Mouse (Mus musculus) MEL (cell line): ENCODE data around the gene Babam1. TPM values are rescaled to one million over a fixed set of nuclear protein-coding genes. Genes with fewer than 3 reads are reported as not detected.
A peak's percentile ranks its signal among the peaks of the same experiment; 100 is the strongest.

ENCODE experiments used
- DNase-seq: peaks from one replicate; pipeline ENCODE4 v3.0.0; 2011; ENCODE audit warnings: low read depth, low spot score
- H3K27ac ChIP-seq: 2 replicates; pipeline ENCODE4 v1.5.1; 2012; ENCODE audit warnings: low read depth, mild to moderate bottlenecking, control low read depth, low read length, moderate library complexity; ENCODE audit not compliant: control insufficient read depth
- H3K27me3 ChIP-seq, 2 experiments: fragments of 150-350 bp in 1 of 2; sonication (generic) in 1 of 2; 2 replicates each; pipeline ENCODE4 v1.6.1; 2012; ENCODE audit warnings: low read length in 2 of 2, mild to moderate bottlenecking in 2 of 2, improper control_type of control experiment in 1 of 2, moderate library complexity in 1 of 2; ENCODE audit not compliant: insufficient read depth in 2 of 2, control insufficient read depth in 1 of 2
- H3K36me3 ChIP-seq, 2 experiments: 2 replicates each; pipeline ENCODE4 v1.6.1; 2012 to 2014; ENCODE audit warnings: low read length in 2 of 2, improper control_type of control experiment in 1 of 2, inconsistent platforms in 1 of 2, mild to moderate bottlenecking in 1 of 2; ENCODE audit not compliant: insufficient read depth in 2 of 2, control insufficient read depth in 1 of 2
- H3K4me1 ChIP-seq, 2 experiments: fragments of 150-350 bp in 1 of 2; sonication (generic) in 1 of 2; 2 replicates each; pipeline ENCODE4 v1.6.1; 2012; ENCODE audit warnings: low read length in 2 of 2, improper control_type of control experiment in 1 of 2, mild to moderate bottlenecking in 1 of 2; ENCODE audit not compliant: insufficient read depth in 2 of 2, control insufficient read depth in 1 of 2
- H3K4me3 ChIP-seq, 2 experiments: fragments of 150-350 bp in 1 of 2; sonication (generic) in 1 of 2; 2 replicates each; pipeline ENCODE4 v1.5.1; 2012; ENCODE audit warnings: low read depth in 2 of 2, low read length in 2 of 2, mild to moderate bottlenecking in 2 of 2, moderate library complexity in 2 of 2, control low read depth in 1 of 2, improper control_type of control experiment in 1 of 2; ENCODE audit not compliant: control insufficient read depth in 1 of 2, insufficient read depth in 1 of 2
- H3K79me2 ChIP-seq: 2 replicates; pipeline ENCODE4 v1.6.1; 2012; ENCODE audit warnings: mild to moderate bottlenecking, low read length, moderate library complexity; ENCODE audit not compliant: control insufficient read depth, poor library complexity, insufficient read depth
- H3K9ac ChIP-seq: 2 replicates; pipeline ENCODE4 v1.6.1; 2012; ENCODE audit warnings: low read depth, mild to moderate bottlenecking, control low read depth, low read length, moderate library complexity; ENCODE audit not compliant: control insufficient read depth, poor library complexity, severe bottlenecking
- H3K9me3 ChIP-seq: fragments of 150-350 bp; sonication (generic); replicated peaks from 2 replicates; pipeline ENCODE4 v1.6.1; 2012; ENCODE audit warnings: mild to moderate bottlenecking, low read length, improper control_type of control experiment, moderate library complexity; ENCODE audit not compliant: insufficient read depth
- CHD2 ChIP-seq: IDR thresholded peaks from 2 replicates; pipeline ENCODE4 v1.6.1; 2011; ENCODE audit warnings: low read length, improper control_type of control experiment
- CTCF ChIP-seq, 3 experiments: IDR thresholded peaks in 2 of 3; conservative IDR thresholded peaks in 1 of 3; 2 replicates each; pipeline ENCODE4 v1.5.1; 2011 to 2012; ENCODE audit warnings: low read length in 3 of 3, low read depth in 2 of 3, mild to moderate bottlenecking in 2 of 3, improper control_type of control experiment in 1 of 3, inconsistent platforms in 1 of 3, mixed read lengths in 1 of 3, moderate library complexity in 1 of 3; ENCODE audit not compliant: control insufficient read depth in 1 of 3, insufficient read depth in 1 of 3, poor library complexity in 1 of 3, severe bottlenecking in 1 of 3
- E2F4 ChIP-seq: IDR thresholded peaks from 2 replicates; pipeline ENCODE4 v1.6.1; 2011; ENCODE audit warnings: low read depth, low read length, improper control_type of control experiment, borderline replicate concordance
- ELF1 ChIP-seq: IDR thresholded peaks from 2 replicates; pipeline ENCODE4 v1.6.1; 2014; ENCODE audit warnings: low read depth, mild to moderate bottlenecking, inconsistent platforms, low read length, improper control_type of control experiment, moderate library complexity
- EP300 ChIP-seq, 2 experiments: IDR thresholded peaks; 2 replicates each; pipeline ENCODE4 v1.6.1; 2011; ENCODE audit warnings: improper control_type of control experiment in 2 of 2, low read length in 2 of 2, low read depth in 1 of 2, mild to moderate bottlenecking in 1 of 2
- MAX ChIP-seq: IDR thresholded peaks from 2 replicates; pipeline ENCODE4 v1.6.1; 2011; ENCODE audit warnings: low read length, improper control_type of control experiment
- MEF2A ChIP-seq: IDR thresholded peaks from 2 replicates; pipeline ENCODE4 v1.6.1; 2014; ENCODE audit warnings: low read depth, mild to moderate bottlenecking, inconsistent platforms, low read length, improper control_type of control experiment; ENCODE audit not compliant: poor library complexity, insufficient replicate concordance, severe bottlenecking; ENCODE audit errors: extremely low read depth
- MXI1 ChIP-seq: IDR thresholded peaks from 2 replicates; pipeline ENCODE4 v1.6.1; 2011; ENCODE audit warnings: mild to moderate bottlenecking, low read depth, low read length, improper control_type of control experiment
- POLR2AphosphoS2 ChIP-seq: IDR thresholded peaks from 2 replicates; pipeline ENCODE4 v1.6.1; 2011; ENCODE audit warnings: low read length, improper control_type of control experiment
- SMC3 ChIP-seq: IDR thresholded peaks from 2 replicates; pipeline ENCODE4 v1.6.1; 2011; ENCODE audit warnings: low read depth, low read length, improper control_type of control experiment
- TCF12 ChIP-seq: IDR thresholded peaks from 2 replicates; pipeline ENCODE4 v1.6.1; 2014; ENCODE audit warnings: low read depth, mild to moderate bottlenecking, inconsistent platforms, low read length, improper control_type of control experiment, moderate library complexity
- USF2 ChIP-seq, 2 experiments: IDR thresholded peaks; 2 replicates each; pipeline ENCODE4 v1.6.1; 2011 to 2012; ENCODE audit warnings: improper control_type of control experiment in 2 of 2, low read length in 2 of 2, borderline replicate concordance in 1 of 2, inconsistent platforms in 1 of 2, low read depth in 1 of 2, mild to moderate bottlenecking in 1 of 2; ENCODE audit not compliant: insufficient read depth in 1 of 2
- ZC3H11A ChIP-seq: IDR thresholded peaks from 2 replicates; pipeline ENCODE4 v1.6.1; 2012; ENCODE audit warnings: low read depth, mild to moderate bottlenecking, inconsistent platforms, low read length, improper control_type of control experiment
- ZKSCAN1 ChIP-seq: IDR thresholded peaks from 2 replicates; pipeline ENCODE4 v1.6.1; 2012; ENCODE audit warnings: low read depth, mild to moderate bottlenecking, inconsistent platforms, low read length, improper control_type of control experiment, moderate library complexity
- ZMIZ1 ChIP-seq: IDR thresholded peaks from 2 replicates; pipeline ENCODE4 v1.6.1; 2012; ENCODE audit warnings: low read depth, mild to moderate bottlenecking, inconsistent platforms, low read length, improper control_type of control experiment, moderate library complexity
- polyA plus RNA-seq, 2 experiments: library from polyadenylated mRNA; stranded (reverse) in 1 of 2; unstranded in 1 of 2; fragments of >175 nt in 1 of 2; fragments of >200 nt in 1 of 2; gene quantifications; 2 replicates each; pipeline versions ENCODE4 v1.2.1 to v1.2.4; 2012; ENCODE audit warnings: low replicate concordance in 2 of 2, low read depth in 1 of 2; ENCODE audit not compliant: insufficient read length in 2 of 2, insufficient read depth in 1 of 2, missing spikeins in 1 of 2
- total RNA-seq: library from RNA; depleted of rRNA; stranded (reverse); fragments of 300-350 nt; gene quantifications from 2 replicates; pipeline ENCODE4 v1.2.3, GENCODE M21; 2012

Babam1 gene
- total and polyA plus RNA-seq, 3 experiments, result 54.5 to 132 TPM; not detected in 1

GRCm38 (mm10) chr8:71401454-71401853 is 4.8 kb downstream of the Babam1 start:
- no peak overlapping the region for H3K27ac ChIP-seq
- H3K79me2 ChIP-seq, result peaks cover 22% of the 10 kb centered on the region
- TF ChIP-seq ZKSCAN1, result no peak
- 0 out of 2 replicates have a peak, but pooled peaks have one; percentile 30 for TF ChIP-seq POLR2AphosphoS2
- no peaks in the 10 kb centered on the region for H3K9me3 ChIP-seq
- H3K4me1 ChIP-seq, result peaks cover 0 to 8% of the 10 kb centered on the region in 2 experiments; a peak in 2 of 4 replicates
- H3K4me3 ChIP-seq, result no peak overlapping the region
- H3K27me3 ChIP-seq, result no peaks in the 10 kb centered on the region
- peaks cover 0 to 7% of the 10 kb centered on the region in 2 experiments; a peak in 1 of 4 replicates for H3K36me3 ChIP-seq
- H3K9ac ChIP-seq, result no peak overlapping the region
- no peak for DNase-seq

GRCm38 (mm10) chr8:71402446-71402964 is 5.8 kb downstream of the Babam1 start:
- H3K36me3 ChIP-seq, result peaks cover 0 to 11% of the 10 kb centered on the region in 2 experiments; a peak in 2 of 4 replicates
- TF ChIP-seq E2F4 (no peak), USF2 (IDR thresholded peaks at IDR 0.05; ENCODE audit: borderline replicate concordance in 1 of 2, insufficient read depth in 1 of 2, low read depth in 1 of 2, low read length in 2 of 2) (no peak), ZC3H11A (no peak), MEF2A (no peak), MAX (no peak), ZKSCAN1 (no peak), ZMIZ1 (no peak), SMC3 (no peak), MXI1 (no peak), ELF1 (no peak), EP300 (IDR thresholded peaks at IDR 0.05; ENCODE audit: low read depth in 1 of 2, low read length in 2 of 2) (no peak), CHD2 (no peak), CTCF (IDR thresholded peaks at IDR 0.05 in 2 of 3, conservative IDR thresholded peaks at IDR 0.05 in 1 of 3; ENCODE audit: control insufficient read depth in 1 of 3, insufficient read depth in 1 of 3, low read depth in 2 of 3, low read length in 3 of 3, poor library complexity in 1 of 3, severe bottlenecking in 1 of 3) (no peak), POLR2AphosphoS2 (no peak), TCF12 (no peak)
- H3K4me1 ChIP-seq, result peaks cover 0 to 16% of the 10 kb centered on the region in 2 experiments; a peak in 2 of 4 replicates
- no peak for DNase-seq
- no peaks in the 10 kb centered on the region for H3K27me3 ChIP-seq
- no peak overlapping the region for H3K9ac ChIP-seq
- no peaks in the 10 kb centered on the region for H3K9me3 ChIP-seq
- H3K79me2 ChIP-seq, result peaks cover 26% of the 10 kb centered on the region
- no peak overlapping the region for H3K27ac ChIP-seq
- H3K4me3 ChIP-seq, result no peak overlapping the region
